Mouse (Mus musculus) heart, embryonic 13.5 days (tissue): Measurements from ENCODE around the gene Rufy3. TPM values are rescaled to one million over a fixed set of nuclear protein-coding genes. Genes with fewer than 3 reads are reported as not detected.

Source experiments
- ATAC-seq: fragments of 200-750 bp; cut with Nextera tagmentation; 2 replicates; pipeline ENCODE4 v1.8.0; 2017; ENCODE audit warnings: moderate TSS enrichment; ENCODE audit not compliant: insufficient number of reproducible peaks, low FRiP score, low TSS enrichment; ENCODE audit errors: extremely low read depth
- H3K27ac ChIP-seq: fragments of 300-500 bp; sonication (generic); replicated peaks from 2 replicates; pipeline ENCODE4 v1.5.1; 2015; ENCODE audit warnings: moderate library complexity, mild to moderate bottlenecking, inconsistent platforms
- H3K27me3 ChIP-seq: fragments of 300-500 bp; sonication (generic); replicated peaks from 2 replicates; pipeline ENCODE4 v1.6.1; 2015; ENCODE audit warnings: mild to moderate bottlenecking, inconsistent platforms
- H3K36me3 ChIP-seq: fragments of 300-500 bp; sonication (generic); 2 replicates; pipeline ENCODE4 v1.6.1; 2015; ENCODE audit warnings: mild to moderate bottlenecking, inconsistent platforms
- H3K4me1 ChIP-seq: fragments of 300-500 bp; sonication (generic); 2 replicates; pipeline ENCODE4 v1.6.1; 2015; ENCODE audit warnings: inconsistent platforms
- H3K4me2 ChIP-seq: fragments of 300-500 bp; sonication (generic); 2 replicates; pipeline ENCODE4 v1.6.1; 2015; ENCODE audit warnings: inconsistent platforms, mild to moderate bottlenecking, moderate library complexity
- H3K4me3 ChIP-seq: fragments of 300-500 bp; sonication (generic); 2 replicates; pipeline ENCODE4 v1.5.1; 2015; ENCODE audit warnings: moderate library complexity, mild to moderate bottlenecking, inconsistent platforms
- H3K9ac ChIP-seq: fragments of 300-500 bp; sonication (generic); 2 replicates; pipeline ENCODE4 v1.6.1; 2015; ENCODE audit warnings: inconsistent platforms, mild to moderate bottlenecking, moderate library complexity
- H3K9me3 ChIP-seq: fragments of 300-500 bp; sonication (generic); 2 replicates; pipeline ENCODE4 v1.6.1; 2016; ENCODE audit warnings: inconsistent platforms
- WGBS: fragments of 180-500 bp; shearing (Covaris S2); methylation state at CpG from one replicate; pipeline ENCODE4 v1.1.7; 2015; ENCODE audit warnings: mixed read lengths; 5-methylcytosine and 5-hydroxymethylcytosine counted together
- polyA plus RNA-seq: library from polyadenylated mRNA; unstranded; fragments of >200 nt; fragmentation: Nextera tagmentation; extraction: Ambion mirVana; gene quantifications from 2 replicates; pipeline ENCODE4 v1.2.1, GENCODE M21; 2015

Rufy3 gene
- polyA plus RNA-seq, 1 experiment from 2014 or later, result 8.5 TPM

GRCm38 (mm10) chr5:88634076-88634475, 69.2 kb downstream of the Rufy3 start:
- H3K4me1 ChIP-seq, result peaks cover 12% of the 10 kb centered on the region
- no peak overlapping the region for H3K4me3 ChIP-seq
- H3K9ac ChIP-seq, result no peak overlapping the region
- WGBS, result 85% methylated on average over 5 of the region's 5 CpGs
- H3K27ac ChIP-seq, result no peak overlapping the region
- no peak overlapping the region for H3K4me2 ChIP-seq
- ATAC-seq, result no peak
- no peaks in the 10 kb centered on the region for H3K9me3 ChIP-seq
- H3K27me3 ChIP-seq, result no peaks in the 10 kb centered on the region
- H3K36me3 ChIP-seq, result peaks cover 75% of the 10 kb centered on the region

GRCm38 (mm10) chr5:88642786-88643185, 77.9 kb downstream of the Rufy3 start:
- H3K9ac ChIP-seq, result no peak overlapping the region
- H3K27ac ChIP-seq, result no peak overlapping the region
- no peaks in the 10 kb centered on the region for H3K27me3 ChIP-seq
- WGBS, result 63% methylated on average over 9 of the region's 9 CpGs
- no peaks in the 10 kb centered on the region for H3K9me3 ChIP-seq
- no peak for ATAC-seq
- no peak overlapping the region for H3K4me2 ChIP-seq
- H3K36me3 ChIP-seq, result peaks cover 73% of the 10 kb centered on the region
- H3K4me3 ChIP-seq, result no peak overlapping the region
- H3K4me1 ChIP-seq, result no peaks in the 10 kb centered on the region

GRCm38 (mm10) chr5:88643491-88643890, 78.7 kb downstream of the Rufy3 start:
- Histone ChIP-seq H3K9ac (no peak overlapping the region), H3K4me1 (peaks cover 5% of the 10 kb centered on the region), H3K27ac (no peak overlapping the region), H3K27me3 (no peaks in the 10 kb centered on the region), H3K9me3 (no peaks in the 10 kb centered on the region), H3K4me3 (no peak overlapping the region), H3K4me2 (no peak overlapping the region), H3K36me3 (peaks cover 78% of the 10 kb centered on the region)
- ATAC-seq, result no peak
- WGBS, result 87% methylated on average over 9 of the region's 9 CpGs

- 81% methylated on average over 2 of the region's 2 CpGs for WGBS
- Histone ChIP-seq H3K9ac (no peak overlapping the region), H3K36me3 (peaks cover 70% of the 10 kb centered on the region), H3K4me2 (no peak overlapping the region), H3K27ac (no peak overlapping the region), H3K4me1 (peaks cover 19% of the 10 kb centered on the region), H3K27me3 (no peaks in the 10 kb centered on the region), H3K4me3 (no peak overlapping the region), H3K9me3 (no peaks in the 10 kb centered on the region)
- no peak for ATAC-seq
These were observed 80.1 kb downstream of the Rufy3 start for GRCm38 (mm10) chr5:88644901-88645300.

- Histone ChIP-seq H3K36me3 (peaks cover 74% of the 10 kb centered on the region), H3K4me1 (peaks cover 24% of the 10 kb centered on the region), H3K27ac (no peak overlapping the region), H3K27me3 (no peaks in the 10 kb centered on the region), H3K9me3 (no peaks in the 10 kb centered on the region), H3K9ac (no peak overlapping the region), H3K4me3 (no peak overlapping the region), H3K4me2 (no peak overlapping the region)
- ATAC-seq, result no peak
- WGBS, result 72% methylated on average over 5 of the region's 5 CpGs
These were observed 80.6 kb downstream of the Rufy3 start for GRCm38 (mm10) chr5:88645405-88645804.

GRCm38 (mm10) chr5:88649250-88650173, 84.7 kb downstream of the Rufy3 start:
- no peak overlapping the region for H3K9ac ChIP-seq
- H3K4me1 ChIP-seq, result peaks cover 24% of the 10 kb centered on the region
- H3K27ac ChIP-seq, result peak overlapping the region; percentile 60
- no peaks in the 10 kb centered on the region for H3K27me3 ChIP-seq
- H3K9me3 ChIP-seq, result no peaks in the 10 kb centered on the region
- H3K36me3 ChIP-seq, result peaks cover 81% of the 10 kb centered on the region
- H3K4me2 ChIP-seq, result no peak overlapping the region
- ATAC-seq, result no peak; the same call in 1 of the 2 replicates
- H3K4me3 ChIP-seq, result no peak overlapping the region
- WGBS, result 40% methylated on average over 17 of the region's 17 CpGs

GRCm38 (mm10) chr5:88652589-88652988, 87.7 kb downstream of the Rufy3 start:
- Histone ChIP-seq H3K27ac (no peak overlapping the region), H3K36me3 (peaks cover 85% of the 10 kb centered on the region), H3K9me3 (no peaks in the 10 kb centered on the region), H3K4me1 (peaks cover 32% of the 10 kb centered on the region), H3K4me2 (no peak overlapping the region), H3K4me3 (no peak overlapping the region), H3K9ac (no peak overlapping the region), H3K27me3 (no peaks in the 10 kb centered on the region)
- WGBS, result 75% methylated on average over 5 of the region's 5 CpGs
- no peak for ATAC-seq

- ATAC-seq, result no peak
- Histone ChIP-seq H3K9ac (no peak overlapping the region), H3K27ac (no peak overlapping the region), H3K4me2 (no peak overlapping the region), H3K9me3 (no peaks in the 10 kb centered on the region), H3K4me3 (no peak overlapping the region), H3K4me1 (peaks cover 8% of the 10 kb centered on the region; the same call in 1 of the 2 replicates), H3K36me3 (peaks cover 91% of the 10 kb centered on the region), H3K27me3 (no peaks in the 10 kb centered on the region)
- WGBS, result 92% methylated on average over 1 of the region's 1 CpGs
These were observed 93.0 kb downstream of the Rufy3 start for GRCm38 (mm10) chr5:88657868-88658267.

GRCm38 (mm10) chr5:88663151-88663550, 98.3 kb downstream of the Rufy3 start:
- no peak for ATAC-seq
- H3K36me3 ChIP-seq, result peaks cover 96% of the 10 kb centered on the region
- H3K27ac ChIP-seq, result no peak overlapping the region
- H3K4me3 ChIP-seq, result no peak overlapping the region
- H3K9ac ChIP-seq, result no peak overlapping the region
- H3K9me3 ChIP-seq, result no peaks in the 10 kb centered on the region
- 85% methylated on average over 3 of the region's 3 CpGs for WGBS
- no peak overlapping the region for H3K4me2 ChIP-seq
- H3K4me1 ChIP-seq, result no peaks in the 10 kb centered on the region
- no peaks in the 10 kb centered on the region for H3K27me3 ChIP-seq

- H3K4me3 ChIP-seq, result no peak overlapping the region
- no peak overlapping the region for H3K27ac ChIP-seq
- no peak overlapping the region for H3K4me2 ChIP-seq
- H3K36me3 ChIP-seq, result peaks cover 96% of the 10 kb centered on the region
- H3K27me3 ChIP-seq, result no peaks in the 10 kb centered on the region
- no peaks in the 10 kb centered on the region for H3K9me3 ChIP-seq
- no peak for ATAC-seq
- no peaks in the 10 kb centered on the region for H3K4me1 ChIP-seq
- WGBS, result 89% methylated on average over 5 of the region's 5 CpGs
- no peak overlapping the region for H3K9ac ChIP-seq
These were observed 99.0 kb downstream of the Rufy3 start for GRCm38 (mm10) chr5:88663875-88664274.

GRCm38 (mm10) chr5:88674703-88675442, 110.0 kb downstream of the Rufy3 start:
- no peaks in the 10 kb centered on the region for H3K27me3 ChIP-seq
- H3K27ac ChIP-seq, result peak overlapping the region; percentile 98
- peak overlapping the region; percentile 82 for H3K4me2 ChIP-seq
- H3K9me3 ChIP-seq, result no peaks in the 10 kb centered on the region
- H3K4me1 ChIP-seq, result peaks cover 32% of the 10 kb centered on the region
- H3K4me3 ChIP-seq, result peak overlapping the region; percentile 98
- ATAC-seq, result peak; percentile 35
- peaks cover 38% of the 10 kb centered on the region for H3K36me3 ChIP-seq
- H3K9ac ChIP-seq, result peak overlapping the region; percentile 99
- WGBS, result under 1% methylated on average over 33 of the region's 47 CpGs
